Mouse (Mus musculus) erythroblast, embryonic 14.5 days (primary cell): ENCODE results near the gene Atxn7.

Source experiments
- GATA1 ChIP-seq: IDR thresholded peaks from 2 replicates; pipeline ENCODE4 v1.6.1; 2012; ENCODE audit warnings: low read length, inconsistent platforms, mixed read lengths
- TAL1 ChIP-seq: IDR thresholded peaks from 3 replicates; pipeline ENCODE4 v1.6.1; 2012; ENCODE audit warnings: low read length, inconsistent platforms, mixed read lengths

GRCm38 (mm10) chr14:13914387-13915082 lies 46.7 kb upstream of the Atxn7 start, which contains the start of gene Gm281:
- TF ChIP-seq GATA1 (no peak), TAL1 (no peak)
